Mouse (Mus musculus): ENCODE measurements around the gene Pmf1. TPM values are rescaled to one million over a fixed set of nuclear protein-coding genes. Genes with fewer than 3 reads are reported as not detected.
"Not testable (repeated sequence)": the region's sequence is repeated elsewhere in the genome, so short reads cannot be mapped to it uniquely, and the experiment has no call there.

Pmf1 gene
- polyA plus RNA-seq, 1 experiment = 11.1 TPM

DNA sequence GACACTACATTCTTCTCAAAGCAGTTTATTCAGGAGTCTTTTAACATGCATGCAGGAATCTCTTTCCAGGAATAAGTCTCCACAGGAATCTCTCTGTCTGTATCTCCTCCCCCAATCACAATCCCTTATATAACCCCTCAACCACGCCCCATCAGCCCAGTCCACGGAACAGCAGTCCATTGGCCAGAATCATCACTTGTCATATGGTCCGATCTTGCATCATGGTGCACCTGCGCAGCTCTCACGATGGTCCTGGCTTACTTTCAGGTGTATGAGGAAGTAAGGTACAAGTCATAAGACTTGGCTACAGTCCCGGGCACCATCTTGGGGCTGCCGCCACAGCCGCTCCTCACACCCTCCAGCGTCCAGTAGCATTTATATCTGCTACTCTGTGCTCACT lies 37.5 kb downstream of the Pmf1 start, which contains the start of gene Bglap3:
Bglap3 (minus strand) TSS at position 101 of the 400 bp plus-strand sequence.
- H3K27ac ChIP-seq (ENCODE audit: insufficient read depth, low read length); H3K4me3 ChIP-seq (ENCODE audit: insufficient read depth, low read length); H3K4me1 ChIP-seq (ENCODE audit: control insufficient read depth, insufficient read depth, low read length): not testable (repeated sequence)

- H3K4me1 ChIP-seq (ENCODE audit: control insufficient read depth, insufficient read depth, low read length); H3K4me3 ChIP-seq (ENCODE audit: insufficient read depth, low read length); H3K27ac ChIP-seq (ENCODE audit: insufficient read depth, low read length): not testable (repeated sequence)
Measured at GRCm38 (mm10) chr3:88368511-88368910, 41.6 kb downstream of the Pmf1 start.

DNA sequence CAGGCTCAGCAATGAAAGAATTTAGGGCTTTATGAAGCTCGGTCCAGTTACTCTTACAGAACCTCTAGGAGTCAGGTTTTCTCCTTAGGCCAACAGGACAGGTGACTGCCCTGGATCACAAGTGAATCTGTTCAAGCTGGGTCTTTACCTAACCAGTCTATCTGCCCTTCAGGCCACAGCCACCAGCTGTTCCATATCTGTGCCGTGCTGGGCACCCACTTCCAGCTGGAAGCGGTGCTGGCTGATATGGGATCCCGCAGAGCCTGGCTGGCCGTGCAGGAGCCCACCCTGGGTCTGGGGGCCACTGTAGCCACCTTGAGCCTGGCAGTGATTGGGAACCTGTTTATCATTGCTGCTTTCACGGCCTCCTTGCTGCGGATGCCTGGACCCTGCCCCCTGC lies 42.6 kb downstream of the Pmf1 start:
- not testable (repeated sequence) for H3K4me3 ChIP-seq (ENCODE audit: insufficient read depth, low read length); H3K4me1 ChIP-seq (ENCODE audit: control insufficient read depth, insufficient read depth, low read length); H3K27ac ChIP-seq (ENCODE audit: insufficient read depth, low read length)

DNA sequence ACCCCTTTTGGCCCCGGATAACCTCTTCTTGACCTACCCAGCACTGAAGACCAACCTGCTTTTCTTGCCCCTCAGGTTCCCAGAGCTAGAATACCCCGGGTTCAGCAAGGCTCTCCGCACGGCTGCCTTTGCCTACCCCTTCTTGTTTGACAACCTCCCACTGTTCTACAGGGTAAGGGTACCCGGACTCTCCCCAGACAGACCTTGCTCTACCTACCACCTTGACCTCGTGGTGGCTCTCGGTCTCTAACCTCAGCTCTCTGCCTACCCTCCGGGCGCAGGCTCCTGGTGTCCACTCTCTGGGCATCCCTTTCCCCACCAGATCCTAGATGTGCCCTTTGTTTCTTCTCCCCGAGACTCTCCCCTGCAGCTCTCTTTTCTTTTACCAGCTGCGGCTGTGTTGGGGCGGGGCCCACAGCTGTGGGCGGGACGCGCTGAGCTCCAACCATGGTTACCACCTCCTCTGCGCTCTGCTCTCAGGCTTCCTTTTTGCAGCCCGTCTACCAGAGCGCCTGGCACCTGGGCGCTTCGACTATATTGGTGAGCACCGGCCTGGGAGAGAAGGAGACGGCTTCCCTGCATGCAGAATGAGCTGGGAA lies 43.2 kb downstream of the Pmf1 start:
- peak overlapping the region; percentile 42 for H3K4me3 ChIP-seq (ENCODE audit: insufficient read depth, low read length)

DNA sequence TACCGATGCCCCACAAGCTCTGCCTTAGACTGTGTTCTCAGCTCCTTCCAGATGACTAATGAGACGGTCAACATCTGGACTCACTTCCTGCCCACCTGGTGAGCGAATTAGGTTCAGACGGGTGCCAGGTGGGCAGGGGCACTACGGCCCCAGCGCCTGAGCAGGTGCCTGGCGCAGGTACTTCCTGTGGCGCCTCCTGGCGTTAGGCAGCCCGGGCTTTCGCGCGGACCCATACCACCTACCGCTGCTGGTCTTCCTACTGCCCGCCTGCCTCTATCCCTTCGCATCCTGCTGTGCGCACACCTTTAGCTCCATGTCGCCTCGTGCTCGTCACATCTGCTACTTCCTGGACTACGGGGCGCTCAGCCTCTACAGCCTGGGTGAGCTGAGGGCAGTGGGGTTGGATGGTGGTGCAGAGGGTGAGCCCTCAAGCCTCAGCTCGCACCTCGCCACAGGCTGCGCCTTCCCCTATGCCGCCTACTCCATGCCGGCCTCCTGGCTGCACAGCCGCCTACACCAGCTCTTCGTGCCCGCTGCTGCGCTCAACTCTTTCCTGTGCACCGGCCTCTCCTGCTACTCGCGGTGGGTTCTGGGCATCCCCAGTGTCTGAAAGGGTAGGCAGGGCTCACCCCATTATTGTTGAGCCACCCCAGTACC lies 44.3 kb downstream of the Pmf1 start:
- H3K4me1 ChIP-seq (ENCODE audit: control insufficient read depth, insufficient read depth, low read length) = peaks cover 2% of the 10 kb centered on the region; the same call in 1 of the 2 replicates
- H3K27ac ChIP-seq (ENCODE audit: insufficient read depth, low read length) = no peak overlapping the region
- no peak for TF ChIP-seq CTCF (IDR thresholded peaks at IDR 0.05; ENCODE audit: extremely low read depth, insufficient read depth, low read length)
- no peak overlapping the region for H3K4me3 ChIP-seq (ENCODE audit: insufficient read depth, low read length)

More for the DNA sequence above, 43.2 kb downstream of the Pmf1 start:
- H3K27ac ChIP-seq (ENCODE audit: insufficient read depth, low read length); H3K4me1 ChIP-seq (ENCODE audit: control insufficient read depth, insufficient read depth, low read length): not testable (repeated sequence)

DNA sequence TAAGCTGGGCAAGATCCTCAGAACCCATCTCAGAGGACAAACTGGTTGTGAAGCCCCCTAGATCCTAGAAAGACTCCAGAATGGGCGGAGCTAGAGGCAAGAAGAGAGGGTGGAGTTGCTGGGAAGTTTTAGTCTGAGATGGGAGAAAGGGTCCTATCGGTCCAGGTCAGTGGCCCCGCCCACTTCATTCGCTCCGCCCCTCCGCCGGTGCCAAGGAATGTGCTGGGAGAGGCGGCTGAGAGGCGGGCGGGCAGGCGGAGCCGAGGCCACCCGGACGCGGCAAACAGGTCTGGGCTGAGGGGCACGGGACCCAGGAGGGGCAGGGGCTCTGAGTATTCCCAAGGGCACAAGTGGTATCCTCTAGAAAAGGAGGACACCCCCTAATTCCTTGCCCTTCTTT lies 45.8 kb downstream of the Pmf1 start, which contains the start of gene Paqr6:
Paqr6 (plus strand) TSS at position 248 of the 400 bp plus-strand sequence.
- TF ChIP-seq CTCF (IDR thresholded peaks at IDR 0.05; ENCODE audit: extremely low read depth, insufficient read depth, low read length) (no peak), POLR2A (IDR thresholded peaks at IDR 0.05; ENCODE audit: extremely low read depth, insufficient read depth, low read length) (no peak)
- peak within 1 kb of the TSS; percentile 53 for H3K27ac ChIP-seq (ENCODE audit: insufficient read depth, low read length)
- no peak within 1 kb of the TSS for H3K4me3 ChIP-seq (ENCODE audit: insufficient read depth, low read length)
- peaks cover 2% of the 10 kb centered on the region; the same call in 1 of the 2 replicates for H3K4me1 ChIP-seq (ENCODE audit: control insufficient read depth, insufficient read depth, low read length)

DNA sequence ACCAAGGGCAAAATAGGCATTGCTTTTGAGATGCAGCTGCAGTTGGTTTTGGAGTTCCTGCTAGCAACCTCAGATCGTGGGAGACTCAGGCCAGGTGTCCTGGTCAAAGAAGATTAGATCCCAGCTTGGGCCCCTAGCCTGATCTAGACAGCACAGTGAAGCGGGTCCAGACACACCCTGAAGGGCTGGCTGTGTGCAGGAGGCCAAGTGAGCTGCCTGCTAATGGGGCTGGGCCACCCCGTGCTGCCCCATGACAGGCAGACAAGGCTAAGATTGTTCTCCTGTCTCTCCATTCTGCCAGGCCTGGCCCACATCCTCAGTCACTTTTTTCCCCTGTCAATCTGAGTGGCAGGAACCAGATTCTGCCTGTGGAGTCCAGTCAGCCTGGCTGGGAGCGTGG lies 46.4 kb downstream of the Pmf1 start:
- Histone ChIP-seq H3K27ac (ENCODE audit: insufficient read depth, low read length) (peak overlapping the region; percentile 53), H3K4me1 (ENCODE audit: control insufficient read depth, insufficient read depth, low read length) (peaks cover 2% of the 10 kb centered on the region; the same call in 1 of the 2 replicates), H3K4me3 (ENCODE audit: insufficient read depth, low read length) (no peak overlapping the region)
- TF ChIP-seq POLR2A (IDR thresholded peaks at IDR 0.05; ENCODE audit: extremely low read depth, insufficient read depth, low read length) (no peak), CTCF (IDR thresholded peaks at IDR 0.05; ENCODE audit: extremely low read depth, insufficient read depth, low read length) (no peak)

GRCm38 (mm10) chr3:88361612-88362313 lies 48.4 kb downstream of the Pmf1 start:
- no peak overlapping the region for H3K4me3 ChIP-seq (ENCODE audit: insufficient read depth, low read length)
- peak overlapping the region; percentile 76 for H3K27ac ChIP-seq (ENCODE audit: insufficient read depth, low read length)
- TF ChIP-seq CTCF (IDR thresholded peaks at IDR 0.05; ENCODE audit: extremely low read depth, insufficient read depth, low read length) (no peak), POLR2A (IDR thresholded peaks at IDR 0.05; ENCODE audit: extremely low read depth, insufficient read depth, low read length) (no peak)
- peaks cover 2% of the 10 kb centered on the region; the same call in 1 of the 2 replicates for H3K4me1 ChIP-seq (ENCODE audit: control insufficient read depth, insufficient read depth, low read length)

DNA sequence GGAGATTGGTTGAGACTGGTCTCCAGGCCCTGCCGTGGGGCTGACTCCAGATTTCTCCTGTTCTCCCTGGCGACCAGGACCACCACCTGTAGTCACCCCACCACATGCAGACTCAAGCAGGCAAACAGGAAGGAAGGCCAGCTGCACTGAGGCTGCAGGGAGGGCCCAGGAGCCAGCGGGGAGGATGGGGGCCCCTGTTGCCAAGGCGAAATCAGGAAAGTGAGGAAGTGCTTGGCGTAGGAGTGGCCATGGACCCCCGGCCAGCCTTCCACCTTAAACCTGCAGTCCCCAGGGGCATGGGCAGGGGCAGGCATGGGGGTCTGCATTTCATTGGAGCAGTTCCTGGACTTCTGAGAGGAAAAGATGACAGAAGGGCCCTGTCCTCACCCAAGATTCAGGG lies 49.0 kb downstream of the Pmf1 start:
- Histone ChIP-seq H3K4me1 (ENCODE audit: control insufficient read depth, insufficient read depth, low read length) (peaks cover 2% of the 10 kb centered on the region; the same call in 1 of the 2 replicates), H3K27ac (ENCODE audit: insufficient read depth, low read length) (no peak overlapping the region), H3K4me3 (ENCODE audit: insufficient read depth, low read length) (no peak overlapping the region)
- no peak for TF ChIP-seq POLR2A (IDR thresholded peaks at IDR 0.05; ENCODE audit: extremely low read depth, insufficient read depth, low read length)
- TF ChIP-seq CTCF (IDR thresholded peaks at IDR 0.05; ENCODE audit: extremely low read depth, insufficient read depth, low read length) = no peak

GRCm38 (mm10) chr3:88359989-88360388 lies 50.1 kb downstream of the Pmf1 start:
- Histone ChIP-seq H3K4me1 (ENCODE audit: control insufficient read depth, insufficient read depth, low read length) (no peaks in the 10 kb centered on the region; the same call in 1 of the 2 replicates), H3K4me3 (ENCODE audit: insufficient read depth, low read length) (no peak overlapping the region), H3K27ac (ENCODE audit: insufficient read depth, low read length) (peak overlapping the region; percentile 32; the same call in 1 of the 2 replicates)
- TF ChIP-seq CTCF (IDR thresholded peaks at IDR 0.05; ENCODE audit: extremely low read depth, insufficient read depth, low read length) (no peak), POLR2A (IDR thresholded peaks at IDR 0.05; ENCODE audit: extremely low read depth, insufficient read depth, low read length) (no peak)

Data from cortical plate, adult 2 months (tissue).